Mouse (Mus musculus): ENCODE results near the gene Rpl28. TPM values are rescaled to one million over a fixed set of nuclear protein-coding genes. Genes with fewer than 3 reads are reported as not detected.

Rpl28 gene
- polyA plus RNA-seq, 1 experiment from 2014 or later, result 173 TPM

DNA sequence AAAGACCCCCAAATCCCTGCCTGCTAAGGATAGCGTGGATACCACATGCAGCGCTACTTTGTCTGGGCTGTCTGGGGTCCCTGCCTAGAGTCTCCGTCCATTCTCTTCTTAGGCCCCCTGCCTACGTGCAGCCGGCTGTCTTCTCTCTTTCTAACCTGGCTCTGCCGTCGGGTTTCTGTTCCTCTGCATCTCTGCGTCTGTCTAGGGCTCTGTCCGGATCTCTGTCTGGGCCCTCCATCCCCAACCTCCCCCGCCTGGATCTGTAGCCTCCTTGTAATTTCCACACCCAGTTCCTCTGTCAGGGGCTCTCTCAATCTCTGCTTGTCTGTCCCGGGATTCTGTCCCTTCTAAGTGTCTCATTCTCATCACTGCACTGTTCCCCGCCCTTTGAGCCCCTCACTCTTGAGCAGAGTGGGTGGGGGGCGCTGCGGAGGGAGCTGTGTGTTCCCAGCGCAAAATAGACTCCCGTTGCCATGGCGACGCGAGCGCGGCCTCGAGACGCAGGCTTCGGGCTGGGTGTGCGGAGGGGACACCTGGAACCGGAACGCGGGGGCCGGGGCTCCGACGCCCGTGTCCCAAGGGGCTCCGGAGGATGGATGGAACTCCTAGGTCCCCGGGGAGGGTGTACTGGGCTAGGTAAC, 51.0 kb downstream of the Rpl28 start:
- WGBS, result under 1% methylated on average over 32 of the region's 34 CpGs
- 0 out of 2 replicates have a peak, but pooled peaks cover 2% of the 10 kb centered on the region for H3K27me3 ChIP-seq (replicated peaks; ENCODE audit: control insufficient read depth, insufficient read depth, low read length)

DNA sequence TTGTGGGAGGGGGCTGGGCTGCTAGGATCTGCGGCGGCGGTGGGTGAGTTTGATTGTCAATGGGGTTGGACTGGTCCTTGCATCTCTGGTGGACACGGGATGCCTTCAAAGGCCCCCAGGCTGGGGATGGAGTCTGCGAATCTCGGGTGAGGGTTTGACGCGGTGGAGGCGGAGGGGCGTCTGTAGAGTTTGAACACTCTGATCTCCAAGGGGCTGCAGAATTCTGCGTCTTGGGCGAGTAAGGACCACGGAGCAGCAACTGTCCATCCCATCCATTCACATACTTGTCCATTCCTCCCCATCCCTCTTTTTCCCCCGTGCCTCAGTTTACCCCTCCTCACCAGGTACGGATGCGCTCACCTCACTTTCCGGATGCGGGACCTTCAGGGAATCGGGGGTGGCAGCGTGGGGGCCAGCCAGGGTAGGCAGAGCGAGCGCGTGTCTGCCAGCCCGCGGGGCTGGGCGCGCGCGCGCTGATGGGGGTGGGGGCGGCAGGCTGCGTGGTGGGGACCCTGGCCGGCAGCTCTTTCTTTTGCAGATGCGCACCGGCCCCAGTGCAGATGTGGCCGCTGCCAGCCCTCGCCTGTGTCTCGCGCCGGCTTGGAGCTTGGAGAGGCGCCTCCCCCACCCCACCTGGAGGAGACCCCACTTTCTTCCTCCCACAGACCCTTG, 51.7 kb downstream of the Rpl28 start, which contains the start of gene Shisa7:
TSS of gene Shisa7 (minus strand) at position 452 of the 672 bp plus-strand sequence.
- Histone ChIP-seq H3K27me3 (replicated peaks; ENCODE audit: control insufficient read depth, insufficient read depth, low read length) (0 out of 2 replicates have a peak, but pooled peaks cover 2% of the 10 kb centered on the region), H3K4me1 (replicated peaks; ENCODE audit: control insufficient read depth, insufficient read depth, low read length) (peaks cover 31% of the 10 kb centered on the region), H3K4me2 (ENCODE audit: low read length) (peak within 1 kb of the TSS; percentile 82), H3K36me3 (ENCODE audit: control insufficient read depth, insufficient read depth) (no peaks in the 10 kb centered on the region), H3K9ac (replicated peaks; ENCODE audit: low read depth, low read length) (peak within 1 kb of the TSS; percentile 60), H3K27ac (ENCODE audit: low read length) (peak within 1 kb of the TSS; percentile 57), H3K4me3 (replicated peaks; ENCODE audit: low read length) (peak within 1 kb of the TSS; percentile 62), H3K9me3 (ENCODE audit: control insufficient read depth, low read length) (no peaks in the 10 kb centered on the region)
- ATAC-seq, result peak; percentile 52
- under 1% methylated on average over 39 of the region's 41 CpGs for WGBS

More for the DNA sequence above, 51.0 kb downstream of the Rpl28 start:
- Histone ChIP-seq H3K27ac (ENCODE audit: low read length) (peak overlapping the region; percentile 57), H3K36me3 (ENCODE audit: control insufficient read depth, insufficient read depth) (no peaks in the 10 kb centered on the region), H3K9me3 (ENCODE audit: control insufficient read depth, low read length) (no peaks in the 10 kb centered on the region), H3K4me1 (replicated peaks; ENCODE audit: control insufficient read depth, insufficient read depth, low read length) (peaks cover 31% of the 10 kb centered on the region), H3K4me2 (ENCODE audit: low read length) (peak overlapping the region; percentile 82), H3K4me3 (replicated peaks; ENCODE audit: low read length) (peak overlapping the region; percentile 62), H3K9ac (replicated peaks; ENCODE audit: low read depth, low read length) (peak overlapping the region; percentile 60)
- ATAC-seq, result peak; percentile 61

Other genes with a start within 250 kb of the Rpl28 start
- gene Syt5, start 245.3 kb upstream of the Rpl28 start, polyA plus RNA-seq (2015; fragmentation: Nextera tagmentation; extraction: Ambion mirVana), result 176 and 222 TPM in 2 replicates
- 0.63 and 0.70 TPM in 2 replicates for gene Ptprh, start 188.8 kb upstream of the Rpl28 start, polyA plus RNA-seq (2015; fragmentation: Nextera tagmentation; extraction: Ambion mirVana)
- gene Tmem86b, start 161.5 kb upstream of the Rpl28 start, polyA plus RNA-seq (2015; fragmentation: Nextera tagmentation; extraction: Ambion mirVana), result 2.0 and 2.9 TPM in 2 replicates
- 7.6 and 7.8 TPM in 2 replicates for gene Ppp6r1, start 133.9 kb upstream of the Rpl28 start, polyA plus RNA-seq (2015; fragmentation: Nextera tagmentation; extraction: Ambion mirVana)
- gene Hspbp1, start 107.8 kb upstream of the Rpl28 start, polyA plus RNA-seq (2015; fragmentation: Nextera tagmentation; extraction: Ambion mirVana), result 136 and 156 TPM in 2 replicates
- 5.9 and 7.9 TPM in 2 replicates for gene Brsk1, start 102.3 kb upstream of the Rpl28 start, polyA plus RNA-seq (2015; fragmentation: Nextera tagmentation; extraction: Ambion mirVana)
- gene Tmem150b, start 67.6 kb upstream of the Rpl28 start, polyA plus RNA-seq (2015; fragmentation: Nextera tagmentation; extraction: Ambion mirVana), result 0.11 and 0.33 TPM in 2 replicates
- 60.0 and 66.9 TPM in 2 replicates for gene Kmt5c, start 52.8 kb upstream of the Rpl28 start, polyA plus RNA-seq (2015; fragmentation: Nextera tagmentation; extraction: Ambion mirVana)
- 6.6 and 12.1 TPM in 2 replicates for gene Cox6b2, start 39.8 kb upstream of the Rpl28 start, polyA plus RNA-seq (2015; fragmentation: Nextera tagmentation; extraction: Ambion mirVana)
- not detected in 2 replicates for gene Fam71e2, start 21.6 kb upstream of the Rpl28 start, polyA plus RNA-seq (2015; fragmentation: Nextera tagmentation; extraction: Ambion mirVana)
- gene Il11, start 10.0 kb upstream of the Rpl28 start, polyA plus RNA-seq (2015; fragmentation: Nextera tagmentation; extraction: Ambion mirVana), result 0.53 and 1.1 TPM in 2 replicates
- not detected in 2 replicates for gene Tmem190, start 9.9 kb upstream of the Rpl28 start, polyA plus RNA-seq (2015; fragmentation: Nextera tagmentation; extraction: Ambion mirVana)
- 3.3 and 4.1 TPM in 2 replicates for gene Tmem238, start 3.2 kb upstream of the Rpl28 start, polyA plus RNA-seq (2015; fragmentation: Nextera tagmentation; extraction: Ambion mirVana)
- gene Ube2s, start 19.7 kb downstream of the Rpl28 start, polyA plus RNA-seq (2015; fragmentation: Nextera tagmentation; extraction: Ambion mirVana), result 291 and 311 TPM in 2 replicates
- 8.7 and 13.2 TPM in 2 replicates for gene Shisa7, start 51.8 kb downstream of the Rpl28 start, polyA plus RNA-seq (2015; fragmentation: Nextera tagmentation; extraction: Ambion mirVana)
- gene Isoc2b, start 77.4 kb downstream of the Rpl28 start, polyA plus RNA-seq (2015; fragmentation: Nextera tagmentation; extraction: Ambion mirVana), result 3.2 and 4.3 TPM in 2 replicates
- 0.52 and 0.92 TPM in 2 replicates for gene Isoc2a, start 84.3 kb downstream of the Rpl28 start, polyA plus RNA-seq (2015; fragmentation: Nextera tagmentation; extraction: Ambion mirVana)
- 0.25 and 0.60 TPM in 2 replicates for gene Gm36210, start 113.6 kb downstream of the Rpl28 start, polyA plus RNA-seq (2015; fragmentation: Nextera tagmentation; extraction: Ambion mirVana)
- 3.4 and 3.9 TPM in 2 replicates for gene Zfp628, start 122.3 kb downstream of the Rpl28 start, polyA plus RNA-seq (2015; fragmentation: Nextera tagmentation; extraction: Ambion mirVana)
- gene Nat14, start 129.2 kb downstream of the Rpl28 start, polyA plus RNA-seq (2015; fragmentation: Nextera tagmentation; extraction: Ambion mirVana), result 32.0 and 38.3 TPM in 2 replicates
- gene Ssc5d, start 132.9 kb downstream of the Rpl28 start, polyA plus RNA-seq (2015; fragmentation: Nextera tagmentation; extraction: Ambion mirVana), result 0.34 and 0.39 TPM in 2 replicates
- gene Sbk2, start 171.5 kb downstream of the Rpl28 start, polyA plus RNA-seq (2015; fragmentation: Nextera tagmentation; extraction: Ambion mirVana), result not detected in 2 replicates
- 0.84 and 0.91 TPM in 2 replicates for gene Sbk3, start 178.3 kb downstream of the Rpl28 start, polyA plus RNA-seq (2015; fragmentation: Nextera tagmentation; extraction: Ambion mirVana)
- 58.4 and 62.2 TPM in 2 replicates for gene Zfp579, start 203.3 kb downstream of the Rpl28 start, polyA plus RNA-seq (2015; fragmentation: Nextera tagmentation; extraction: Ambion mirVana)
- gene Zfp524, start 221.5 kb downstream of the Rpl28 start, polyA plus RNA-seq (2015; fragmentation: Nextera tagmentation; extraction: Ambion mirVana), result 10.3 and 11.3 TPM in 2 replicates
- 43.7 and 46.1 TPM in 2 replicates for gene Fiz1, start 221.8 kb downstream of the Rpl28 start, polyA plus RNA-seq (2015; fragmentation: Nextera tagmentation; extraction: Ambion mirVana)
- 0.91 TPM in 1 of 2 replicates, not detected in the other for gene Gm44973, start 222.6 kb downstream of the Rpl28 start, polyA plus RNA-seq (2015; fragmentation: Nextera tagmentation; extraction: Ambion mirVana)
- 5.9 and 6.5 TPM in 2 replicates for gene Zfp865, start 227.5 kb downstream of the Rpl28 start, polyA plus RNA-seq (2015; fragmentation: Nextera tagmentation; extraction: Ambion mirVana)
- gene Ccdc106, start 227.7 kb downstream of the Rpl28 start, polyA plus RNA-seq (2015; fragmentation: Nextera tagmentation; extraction: Ambion mirVana), result 50.5 and 59.1 TPM in 2 replicates
- gene 4632433K11Rik, start 241.2 kb downstream of the Rpl28 start, polyA plus RNA-seq (2015; fragmentation: Nextera tagmentation; extraction: Ambion mirVana), result not detected in 2 replicates
- 8.0 and 9.5 TPM in 2 replicates for gene Zfp784, start 245.6 kb downstream of the Rpl28 start, polyA plus RNA-seq (2015; fragmentation: Nextera tagmentation; extraction: Ambion mirVana)

Measured in forebrain, embryonic 16.5 days (tissue).